Mouse (Mus musculus) lung, adult 2 months (tissue): Measurements from ENCODE around the gene Zfp64.

Experiments used
- CTCF ChIP-seq: fragments of 200-500 bp; IDR thresholded peaks from 2 replicates; pipeline ENCODE4 v1.5.1; 2011; ENCODE audit warnings: mild to moderate bottlenecking, low read length, control low read depth; ENCODE audit not compliant: insufficient read depth
- POLR2A ChIP-seq: fragments of 200-500 bp; IDR thresholded peaks from 2 replicates; pipeline ENCODE4 v1.6.1; 2011; ENCODE audit warnings: low read depth, mild to moderate bottlenecking, control low read depth, low read length, borderline replicate concordance; ENCODE audit errors: extremely low read depth

GRCm38 (mm10) chr2:168981951-168982350 lies 26.6 kb upstream of the Zfp64 start:
- no peak for TF ChIP-seq CTCF
- no peak for TF ChIP-seq POLR2A
